Mouse (Mus musculus) intestine, embryonic 14.5 days (tissue): ENCODE results near the gene Gm17364. TPM values are rescaled to one million over a fixed set of nuclear protein-coding genes. Genes with fewer than 3 reads are reported as not detected.

Experiments used
- ATAC-seq: fragments of 200-750 bp; cut with Nextera tagmentation; replicated peaks from 2 replicates; pipeline ENCODE4 v1.8.0; 2017; ENCODE audit warnings: low read depth, moderate number of reproducible peaks, moderate TSS enrichment, moderate library complexity; ENCODE audit not compliant: low FRiP score, low TSS enrichment
- DNase-seq: peaks from one replicate; pipeline ENCODE4 v3.0.0-alpha.2; 2018; ENCODE audit warnings: low spot score
- H3K27ac ChIP-seq: fragments of 300-500 bp; sonication (generic); 2 replicates; pipeline ENCODE4 v1.5.1; 2014; ENCODE audit warnings: low read depth, mild to moderate bottlenecking, control low read depth
- H3K27me3 ChIP-seq: fragments of 300-500 bp; sonication (generic); replicated peaks from 2 replicates; pipeline ENCODE4 v1.6.1; 2014; ENCODE audit warnings: low read length, control low read depth; ENCODE audit not compliant: control insufficient read depth, insufficient read depth
- H3K36me3 ChIP-seq: fragments of 300-500 bp; sonication (generic); 2 replicates; pipeline ENCODE4 v1.6.1; 2014; ENCODE audit warnings: low read length, control low read depth; ENCODE audit not compliant: control insufficient read depth, insufficient read depth
- H3K4me1 ChIP-seq: fragments of 300-500 bp; sonication (generic); replicated peaks from 2 replicates; pipeline ENCODE4 v1.6.1; 2014; ENCODE audit warnings: low read length, control low read depth, mixed read lengths; ENCODE audit not compliant: control insufficient read depth, insufficient read depth
- H3K4me2 ChIP-seq: fragments of 300-500 bp; sonication (generic); 2 replicates; pipeline ENCODE4 v1.6.1; 2014; ENCODE audit warnings: low read length
- H3K4me3 ChIP-seq: fragments of 300-500 bp; sonication (generic); 2 replicates; pipeline ENCODE4 v1.5.1; 2014; ENCODE audit warnings: low read depth, low read length, control low read depth, mixed read lengths
- H3K9ac ChIP-seq: fragments of 300-500 bp; sonication (generic); 2 replicates; pipeline ENCODE4 v1.6.1; 2014; ENCODE audit warnings: mild to moderate bottlenecking, low read length
- H3K9me3 ChIP-seq: fragments of 300-500 bp; sonication (generic); 2 replicates; pipeline ENCODE4 v1.6.1; 2016; ENCODE audit warnings: low read length, control low read depth; ENCODE audit not compliant: control insufficient read depth
- WGBS: fragments of 180-500 bp; shearing (Covaris S2); extraction: QIAGEN DNeasy Blood & Tissue Kit; methylation state at CpG from one replicate; pipeline ENCODE4 v1.1.7; 2014; 5-methylcytosine and 5-hydroxymethylcytosine counted together
- polyA plus RNA-seq: library from polyadenylated mRNA; unstranded; fragments of >200 nt; fragmentation: Nextera tagmentation; extraction: Ambion mirVana; gene quantifications from 2 replicates; pipeline ENCODE4 v1.2.1, GENCODE M21; 2014

Gene Gm17364
- polyA plus RNA-seq, 1 experiment from 2014 or later, result not detected

- Histone ChIP-seq H3K9me3 (no peaks in the 10 kb centered on the region), H3K9ac (no peak overlapping the region), H3K4me3 (no peak overlapping the region), H3K27ac (no peak overlapping the region), H3K4me1 (0 out of 2 replicates have a peak, but pooled peaks cover 3% of the 10 kb centered on the region), H3K36me3 (no peaks in the 10 kb centered on the region), H3K4me2 (no peak overlapping the region), H3K27me3 (no peaks in the 10 kb centered on the region)
- 64% methylated on average over 6 of the region's 6 CpGs for WGBS
- DNase-seq, result no peak
- no peak for ATAC-seq
These were observed 22.1 kb upstream of the Gm17364 start for GRCm38 (mm10) chr13:41295886-41296285.

GRCm38 (mm10) chr13:41293595-41293994 lies 19.8 kb upstream of the Gm17364 start:
- DNase-seq (no peak), ATAC-seq (no peak)
- Histone ChIP-seq H3K9ac (no peak overlapping the region), H3K27ac (no peak overlapping the region), H3K27me3 (no peaks in the 10 kb centered on the region), H3K4me1 (no peaks in the 10 kb centered on the region), H3K4me3 (no peak overlapping the region), H3K36me3 (no peaks in the 10 kb centered on the region), H3K9me3 (no peaks in the 10 kb centered on the region), H3K4me2 (no peak overlapping the region)
- 40% methylated on average over 5 of the region's 5 CpGs for WGBS

DNA sequence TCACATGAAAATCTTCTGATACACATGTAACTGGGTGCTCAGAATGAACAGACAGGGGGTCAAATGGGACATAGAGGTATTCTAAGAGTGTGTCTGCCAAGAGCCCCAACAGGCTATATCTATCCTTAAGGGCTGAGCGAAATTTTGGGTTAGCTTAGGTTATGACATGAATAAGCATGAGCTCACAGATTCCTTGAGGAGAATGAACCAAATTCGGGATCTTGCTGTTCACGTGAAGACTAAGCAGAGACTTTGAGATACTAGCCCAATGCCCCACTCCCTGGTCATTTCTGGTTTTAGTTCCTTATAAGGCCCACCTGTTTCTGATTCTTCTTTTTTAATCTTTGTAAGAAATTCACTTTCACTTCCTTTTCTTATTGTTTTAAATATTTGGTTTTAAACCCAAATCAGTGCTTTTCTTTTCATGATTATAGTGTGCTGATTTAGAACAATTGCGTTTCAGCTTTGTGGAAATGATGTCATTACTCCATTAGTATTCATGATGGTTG lies 17.7 kb upstream of the Gm17364 start:
- H3K4me1 ChIP-seq, result no peaks in the 10 kb centered on the region
- no peak for ATAC-seq
- 82% methylated on average over 4 of the region's 4 CpGs for WGBS
- no peaks in the 10 kb centered on the region for H3K9me3 ChIP-seq
- no peak overlapping the region for H3K9ac ChIP-seq
- no peak overlapping the region for H3K4me3 ChIP-seq
- H3K27me3 ChIP-seq, result no peaks in the 10 kb centered on the region
- no peak overlapping the region for H3K4me2 ChIP-seq
- no peak overlapping the region for H3K27ac ChIP-seq
- no peak for DNase-seq
- no peaks in the 10 kb centered on the region for H3K36me3 ChIP-seq

DNA sequence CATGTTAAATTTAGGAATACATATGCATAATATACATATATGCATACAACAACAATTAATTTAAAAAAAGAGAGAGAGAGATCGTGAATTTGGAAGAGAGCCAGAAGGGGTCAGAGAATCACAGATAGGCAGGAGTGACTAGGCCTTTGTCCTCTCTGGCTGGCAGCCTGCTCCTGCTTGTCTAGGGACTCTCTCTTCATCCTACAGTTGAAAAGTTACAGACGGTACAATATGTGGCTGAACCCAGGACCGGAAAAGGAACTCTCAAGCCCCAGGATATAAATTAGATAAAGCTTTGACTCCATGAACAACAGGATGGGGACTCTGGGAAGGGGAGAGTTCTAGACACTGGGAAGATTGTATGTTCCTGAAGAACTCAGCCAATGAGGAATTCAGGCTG lies 12.5 kb upstream of the Gm17364 start:
- H3K4me1 ChIP-seq, result no peaks in the 10 kb centered on the region
- 69% methylated on average over 3 of the region's 3 CpGs for WGBS
- H3K4me2 ChIP-seq, result no peak overlapping the region
- no peaks in the 10 kb centered on the region for H3K36me3 ChIP-seq
- H3K27ac ChIP-seq, result no peak overlapping the region
- no peak for ATAC-seq
- H3K27me3 ChIP-seq, result no peaks in the 10 kb centered on the region
- no peak for DNase-seq
- H3K9me3 ChIP-seq, result no peaks in the 10 kb centered on the region
- no peak overlapping the region for H3K4me3 ChIP-seq
- no peak overlapping the region for H3K9ac ChIP-seq

- H3K36me3 ChIP-seq, result no peaks in the 10 kb centered on the region
- H3K9ac ChIP-seq, result no peak overlapping the region
- H3K27ac ChIP-seq, result no peak overlapping the region
- H3K4me2 ChIP-seq, result no peak overlapping the region
- WGBS, result 77% methylated on average over 4 of the region's 4 CpGs
- H3K9me3 ChIP-seq, result no peaks in the 10 kb centered on the region
- no peaks in the 10 kb centered on the region for H3K27me3 ChIP-seq
- ATAC-seq, result no peak
- DNase-seq, result no peak
- no peak overlapping the region for H3K4me3 ChIP-seq
- H3K4me1 ChIP-seq, result no peaks in the 10 kb centered on the region
These were observed 11.7 kb upstream of the Gm17364 start for GRCm38 (mm10) chr13:41285448-41285847.

DNA sequence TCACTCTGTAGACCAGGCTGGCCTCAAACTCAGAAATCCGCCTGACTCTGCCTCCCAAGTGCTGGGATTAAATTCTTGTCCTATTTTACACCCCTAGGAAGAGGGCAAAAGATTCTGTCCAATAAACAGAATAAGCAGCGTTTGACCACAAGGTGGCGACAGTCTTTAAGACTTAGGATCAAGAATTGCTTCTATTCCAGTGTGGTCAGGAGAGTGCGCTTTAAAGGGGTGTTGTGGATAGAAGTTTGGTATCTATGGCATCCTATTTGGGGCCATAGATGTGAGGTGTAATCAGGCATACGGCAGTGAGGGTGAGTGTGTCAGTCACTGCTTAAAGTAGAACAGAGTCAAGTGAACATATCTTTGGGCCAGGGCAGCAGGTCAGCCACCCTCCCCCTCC lies 9.5 kb upstream of the Gm17364 start:
- no peak for ATAC-seq
- DNase-seq, result peak; percentile 78
- no peak overlapping the region for H3K9ac ChIP-seq
- no peaks in the 10 kb centered on the region for H3K27me3 ChIP-seq
- no peak overlapping the region for H3K27ac ChIP-seq
- no peak overlapping the region for H3K4me2 ChIP-seq
- no peaks in the 10 kb centered on the region for H3K4me1 ChIP-seq
- WGBS, result 31% methylated on average over 5 of the region's 5 CpGs
- H3K36me3 ChIP-seq, result no peaks in the 10 kb centered on the region
- H3K9me3 ChIP-seq, result no peaks in the 10 kb centered on the region
- no peak overlapping the region for H3K4me3 ChIP-seq

GRCm38 (mm10) chr13:41280696-41281095 lies 6.9 kb upstream of the Gm17364 start:
- Histone ChIP-seq H3K27ac (no peak overlapping the region), H3K4me1 (no peaks in the 10 kb centered on the region), H3K9me3 (no peaks in the 10 kb centered on the region), H3K27me3 (no peaks in the 10 kb centered on the region), H3K36me3 (no peaks in the 10 kb centered on the region), H3K9ac (no peak overlapping the region), H3K4me2 (no peak overlapping the region), H3K4me3 (no peak overlapping the region)
- DNase-seq (no peak), ATAC-seq (no peak)
- 68% methylated on average over 5 of the region's 5 CpGs for WGBS

- ATAC-seq, result no peak
- Histone ChIP-seq H3K27ac (no peak overlapping the region), H3K4me3 (no peak overlapping the region), H3K4me2 (no peak overlapping the region), H3K9ac (no peak overlapping the region), H3K36me3 (peaks cover 5% of the 10 kb centered on the region; the same call in 1 of the 2 replicates), H3K9me3 (no peaks in the 10 kb centered on the region; the same call in 1 of the 2 replicates), H3K27me3 (no peaks in the 10 kb centered on the region), H3K4me1 (no peaks in the 10 kb centered on the region; the same call in 1 of the 2 replicates)
- WGBS, result 37% methylated on average over 7 of the region's 7 CpGs
- no peak for DNase-seq
These were observed 5.9 kb downstream of the Gm17364 start for GRCm38 (mm10) chr13:41267827-41268408.
